Mouse (Mus musculus) B cell, adult 2 months (primary cell): Measurements from ENCODE around the gene Luc7l3.
"Not testable (repeated sequence)": the region's sequence is repeated elsewhere in the genome, so short reads cannot be mapped to it uniquely, and the experiment has no call there.

Source experiments
- DNase-seq, 2 experiments: peaks; one replicate each; pipeline ENCODE4 v3.0.0; 2022

Gene Luc7l3

GRCm38 (mm10) chr11:94290062-94290740 is 31.6 kb downstream of the Luc7l3 start:
- no peak for DNase-seq

- no peak for DNase-seq
Observed at GRCm38 (mm10) chr11:94287105-94287504, 34.7 kb downstream of the Luc7l3 start.

- DNase-seq = no peak
Observed at GRCm38 (mm10) chr11:94285886-94286574, 35.8 kb downstream of the Luc7l3 start.

GRCm38 (mm10) chr11:94283536-94284099 is 38.2 kb downstream of the Luc7l3 start:
- DNase-seq = no peak

- no peak for DNase-seq
Observed at GRCm38 (mm10) chr11:94282291-94282690, 39.5 kb downstream of the Luc7l3 start.

GRCm38 (mm10) chr11:94281199-94282181 is 40.3 kb downstream of the Luc7l3 start, which contains the start of gene Gm21885:
Gene Gm21885 (plus strand): TSS chr11:94281873.
- DNase-seq = no peak

GRCm38 (mm10) chr11:94276869-94277337 is 44.9 kb downstream of the Luc7l3 start:
- peak; percentile 82 to 84 for DNase-seq

GRCm38 (mm10) chr11:94275686-94276085 is 46.1 kb downstream of the Luc7l3 start:
- DNase-seq = no peak

- no peak for DNase-seq
Observed at GRCm38 (mm10) chr11:94275226-94275625, 46.6 kb downstream of the Luc7l3 start.

GRCm38 (mm10) chr11:94274206-94274867 is 47.5 kb downstream of the Luc7l3 start:
- DNase-seq = no peak

- no peak for DNase-seq
Observed at GRCm38 (mm10) chr11:94272960-94273927, 48.5 kb downstream of the Luc7l3 start.

- DNase-seq = no peak
Observed at GRCm38 (mm10) chr11:94271015-94271414, 50.8 kb downstream of the Luc7l3 start.

- no peak for DNase-seq
Observed at GRCm38 (mm10) chr11:94269906-94270305, 51.9 kb downstream of the Luc7l3 start.

GRCm38 (mm10) chr11:94268761-94269160 is 53.0 kb downstream of the Luc7l3 start:
- DNase-seq = no peak

- not testable (repeated sequence) for DNase-seq
Observed at GRCm38 (mm10) chr11:94266155-94266554, 55.6 kb downstream of the Luc7l3 start.

GRCm38 (mm10) chr11:94265134-94265785 is 56.5 kb downstream of the Luc7l3 start:
- peak; percentile 40 to 55 for DNase-seq

GRCm38 (mm10) chr11:94261585-94262370 is 60.0 kb downstream of the Luc7l3 start:
- no peak for DNase-seq

- DNase-seq = no peak
Observed at GRCm38 (mm10) chr11:94259814-94260213, 62.0 kb downstream of the Luc7l3 start.

- DNase-seq = no peak
Observed at GRCm38 (mm10) chr11:94257987-94258386, 63.8 kb downstream of the Luc7l3 start.
